Mouse (Mus musculus) liver, adult 2 months (tissue): Measurements from ENCODE around the gene Agap1. TPM values are rescaled to one million over a fixed set of nuclear protein-coding genes. Genes with fewer than 3 reads are reported as not detected.

Experiments
- DNase-seq: peaks from one replicate; pipeline ENCODE4 v3.0.0-alpha.2; 2011; ENCODE audit warnings: low read depth, low spot score; ENCODE audit errors: extremely low read depth
- H3K27ac ChIP-seq: fragments of 200-500 bp; replicated peaks from 2 replicates; pipeline ENCODE4 v1.5.1; 2012; ENCODE audit warnings: low read depth, mild to moderate bottlenecking, control low read depth, inconsistent platforms, low read length; ENCODE audit not compliant: insufficient read depth
- H3K27me3 ChIP-seq: fragments of 200-500 bp; 2 replicates; pipeline ENCODE4 v1.6.1; 2012; ENCODE audit warnings: mild to moderate bottlenecking, moderate library complexity, low read length, inconsistent platforms; ENCODE audit not compliant: control insufficient read depth, insufficient read depth
- H3K36me3 ChIP-seq: fragments of 200-500 bp; 2 replicates; pipeline ENCODE4 v1.6.1; 2012; ENCODE audit warnings: low read length, inconsistent platforms; ENCODE audit not compliant: control insufficient read depth, insufficient read depth
- H3K4me1 ChIP-seq: fragments of 200-500 bp; 2 replicates; pipeline ENCODE4 v1.6.1; 2011; ENCODE audit warnings: low read length; ENCODE audit not compliant: control insufficient read depth, insufficient read depth
- H3K4me3 ChIP-seq: fragments of 200-500 bp; 2 replicates; pipeline ENCODE4 v1.5.1; 2011; ENCODE audit warnings: low read depth, mild to moderate bottlenecking, control low read depth, low read length, moderate library complexity; ENCODE audit not compliant: insufficient read depth
- H3K79me2 ChIP-seq: fragments of 200-500 bp; 2 replicates; pipeline ENCODE4 v1.6.1; 2012; ENCODE audit warnings: inconsistent platforms, mild to moderate bottlenecking, low read length, moderate library complexity; ENCODE audit not compliant: control insufficient read depth, insufficient read depth
- H3K9ac ChIP-seq: fragments of 200-500 bp; 2 replicates; pipeline ENCODE4 v1.6.1; 2012; ENCODE audit warnings: low read depth, mild to moderate bottlenecking, control low read depth, inconsistent platforms, low read length
- CTCF ChIP-seq: fragments of 200-500 bp; IDR thresholded peaks from 2 replicates; pipeline ENCODE4 v1.5.1; 2011; ENCODE audit warnings: low read depth, low read length, control low read depth
- POLR2A ChIP-seq: fragments of 200-500 bp; IDR thresholded peaks from 2 replicates; pipeline ENCODE4 v1.6.1; 2011; ENCODE audit warnings: low read length, control low read depth; ENCODE audit not compliant: insufficient read depth; ENCODE audit errors: extremely low read depth
- WGBS: fragments of 180-500 bp; shearing (Covaris S2); methylation state at CpG from one replicate; pipeline ENCODE4 v1.1.7; 2018; 5-methylcytosine and 5-hydroxymethylcytosine counted together
- polyA plus RNA-seq: library from polyadenylated mRNA; depleted of rRNA; stranded (reverse); fragments of >200 nt; gene quantifications from 2 replicates; pipeline ENCODE4 v1.2.3, GENCODE M21; 2012
- total RNA-seq: library from RNA; depleted of rRNA; stranded (reverse); fragments of >200 nt; gene quantifications from 2 replicates; pipeline ENCODE4 v1.2.3, GENCODE M21; 2014

Agap1 gene
- total and polyA plus RNA-seq, 2 experiments = 3.4 to 3.5 TPM

GRCm38 (mm10) chr1:89718782-89719403 is 264.3 kb downstream of the Agap1 start:
- peak; percentile 29 for DNase-seq
- H3K36me3 ChIP-seq = no peaks in the 10 kb centered on the region

GRCm38 (mm10) chr1:89724141-89724540 is 269.5 kb downstream of the Agap1 start:
- DNase-seq = no peak
- 77% methylated on average over 3 of the region's 3 CpGs for WGBS
- no peaks in the 10 kb centered on the region for H3K27me3 ChIP-seq
- H3K4me1 ChIP-seq = no peaks in the 10 kb centered on the region
- no peak overlapping the region for H3K9ac ChIP-seq
- no peak overlapping the region for H3K27ac ChIP-seq
- TF ChIP-seq CTCF (no peak), POLR2A (no peak)
- H3K4me3 ChIP-seq = no peak overlapping the region
- H3K79me2 ChIP-seq = no peaks in the 10 kb centered on the region
- H3K36me3 ChIP-seq = 0 out of 2 replicates have a peak, but pooled peaks cover 2% of the 10 kb centered on the region

More at GRCm38 (mm10) chr1:89718782-89719403, 264.3 kb downstream of the Agap1 start:
- 48% methylated on average over 7 of the region's 7 CpGs for WGBS
- no peak overlapping the region for H3K9ac ChIP-seq
- peaks cover 4% of the 10 kb centered on the region for H3K4me1 ChIP-seq
- H3K27me3 ChIP-seq = no peaks in the 10 kb centered on the region
- H3K27ac ChIP-seq = no peak overlapping the region
- no peak for TF ChIP-seq CTCF
- no peak for TF ChIP-seq POLR2A
- no peak overlapping the region for H3K4me3 ChIP-seq
- H3K79me2 ChIP-seq = no peaks in the 10 kb centered on the region

GRCm38 (mm10) chr1:89724555-89724954 is 269.9 kb downstream of the Agap1 start:
- Histone ChIP-seq H3K27ac (no peak overlapping the region), H3K36me3 (0 out of 2 replicates have a peak, but pooled peaks cover 2% of the 10 kb centered on the region), H3K27me3 (no peaks in the 10 kb centered on the region), H3K9ac (no peak overlapping the region), H3K79me2 (no peaks in the 10 kb centered on the region), H3K4me1 (no peaks in the 10 kb centered on the region), H3K4me3 (no peak overlapping the region)
- TF ChIP-seq CTCF = no peak
- no peak for TF ChIP-seq POLR2A
- DNase-seq = peak; percentile 8
- WGBS = 41% methylated on average over 6 of the region's 6 CpGs

- H3K79me2 ChIP-seq = no peaks in the 10 kb centered on the region
- H3K4me1 ChIP-seq = no peaks in the 10 kb centered on the region
- no peak overlapping the region for H3K27ac ChIP-seq
- no peak for DNase-seq
- no peak for TF ChIP-seq POLR2A
- TF ChIP-seq CTCF = no peak
- no peak overlapping the region for H3K4me3 ChIP-seq
- H3K9ac ChIP-seq = no peak overlapping the region
- 84% methylated on average over 9 of the region's 9 CpGs for WGBS
- no peaks in the 10 kb centered on the region for H3K27me3 ChIP-seq
- H3K36me3 ChIP-seq = 0 out of 2 replicates have a peak, but pooled peaks cover 2% of the 10 kb centered on the region
Observed at GRCm38 (mm10) chr1:89724957-89725356, 270.4 kb downstream of the Agap1 start.

GRCm38 (mm10) chr1:89728481-89728880 is 273.9 kb downstream of the Agap1 start:
- no peaks in the 10 kb centered on the region for H3K27me3 ChIP-seq
- no peak for TF ChIP-seq POLR2A
- no peak for TF ChIP-seq CTCF
- no peak overlapping the region for H3K27ac ChIP-seq
- no peak overlapping the region for H3K9ac ChIP-seq
- H3K79me2 ChIP-seq = no peaks in the 10 kb centered on the region
- H3K36me3 ChIP-seq = 0 out of 2 replicates have a peak, but pooled peaks cover 2% of the 10 kb centered on the region
- WGBS = over 99% methylated on average over 6 of the region's 6 CpGs
- H3K4me1 ChIP-seq = no peaks in the 10 kb centered on the region
- H3K4me3 ChIP-seq = no peak overlapping the region
- no peak for DNase-seq

- DNase-seq = peak; percentile 9
- H3K9ac ChIP-seq = no peak overlapping the region
- no peaks in the 10 kb centered on the region for H3K27me3 ChIP-seq
- TF ChIP-seq CTCF (peak; percentile 78), POLR2A (no peak)
- no peaks in the 10 kb centered on the region for H3K79me2 ChIP-seq
- 83% methylated on average over 13 of the region's 13 CpGs for WGBS
- H3K4me1 ChIP-seq = no peaks in the 10 kb centered on the region
- H3K4me3 ChIP-seq = no peak overlapping the region
- H3K36me3 ChIP-seq = 0 out of 2 replicates have a peak, but pooled peaks cover 2% of the 10 kb centered on the region
- no peak overlapping the region for H3K27ac ChIP-seq
Observed at GRCm38 (mm10) chr1:89730589-89731195, 276.1 kb downstream of the Agap1 start.
